Mouse (Mus musculus): Measurements from ENCODE around the gene Lifr. TPM values are rescaled to one million over a fixed set of nuclear protein-coding genes. Genes with fewer than 3 reads are reported as not detected.
A peak's percentile ranks its signal among the peaks of the same experiment; 100 is the strongest.

Gene Lifr
- polyA plus RNA-seq, 1 experiment: 18.9 TPM

- peaks cover 38% of the 10 kb centered on the region for H3K4me1 ChIP-seq
- TF ChIP-seq FLI1 (IDR thresholded peaks at IDR 0.05; ENCODE audit: low read length) (no peak), GATA1 (IDR thresholded peaks at IDR 0.05; ENCODE audit: borderline replicate concordance, low read length) (no peak)
Measured at GRCm38 (mm10) chr15:7123781-7124450, 33.5 kb downstream of the Lifr start.

DNA sequence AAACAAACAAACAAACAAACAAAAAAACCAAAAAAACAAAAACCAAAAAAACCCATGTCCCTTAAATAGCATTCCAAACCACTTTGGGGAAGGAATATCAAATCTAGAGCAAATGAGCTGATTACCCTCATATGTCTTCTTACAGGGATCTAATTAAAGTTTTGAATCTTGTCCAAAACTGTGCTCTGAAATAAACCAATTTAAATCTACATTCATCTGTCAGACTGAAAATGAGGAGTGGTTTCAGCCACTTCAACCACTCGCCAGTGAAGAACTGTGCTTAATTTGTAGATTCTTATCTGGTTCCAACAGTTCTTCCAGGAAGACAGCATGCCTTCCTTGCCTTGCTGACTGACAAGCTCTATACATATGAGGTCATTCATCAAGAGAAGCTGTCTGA, 35.8 kb downstream of the Lifr start:
- peaks cover 9% of the 10 kb centered on the region for H3K9me3 ChIP-seq
- H3K4me3 ChIP-seq (replicated peaks): no peak overlapping the region
- peaks cover 54% of the 10 kb centered on the region for H3K4me1 ChIP-seq
- H3K27me3 ChIP-seq (replicated peaks): peaks cover 45% of the 10 kb centered on the region
- TF ChIP-seq GATA1 (IDR thresholded peaks at IDR 0.05; ENCODE audit: borderline replicate concordance, low read length) (no peak), FLI1 (IDR thresholded peaks at IDR 0.05; ENCODE audit: low read length) (no peak)
- peaks cover 6% of the 10 kb centered on the region for H3K36me3 ChIP-seq (replicated peaks; ENCODE audit: low read length)

More at GRCm38 (mm10) chr15:7123781-7124450, 33.5 kb downstream of the Lifr start:
- peaks cover 36% of the 10 kb centered on the region for H3K27me3 ChIP-seq (replicated peaks)
- H3K4me3 ChIP-seq (replicated peaks): no peak overlapping the region
- H3K36me3 ChIP-seq (replicated peaks; ENCODE audit: low read length): peaks cover 6% of the 10 kb centered on the region
- H3K9me3 ChIP-seq: peaks cover 9% of the 10 kb centered on the region

DNA sequence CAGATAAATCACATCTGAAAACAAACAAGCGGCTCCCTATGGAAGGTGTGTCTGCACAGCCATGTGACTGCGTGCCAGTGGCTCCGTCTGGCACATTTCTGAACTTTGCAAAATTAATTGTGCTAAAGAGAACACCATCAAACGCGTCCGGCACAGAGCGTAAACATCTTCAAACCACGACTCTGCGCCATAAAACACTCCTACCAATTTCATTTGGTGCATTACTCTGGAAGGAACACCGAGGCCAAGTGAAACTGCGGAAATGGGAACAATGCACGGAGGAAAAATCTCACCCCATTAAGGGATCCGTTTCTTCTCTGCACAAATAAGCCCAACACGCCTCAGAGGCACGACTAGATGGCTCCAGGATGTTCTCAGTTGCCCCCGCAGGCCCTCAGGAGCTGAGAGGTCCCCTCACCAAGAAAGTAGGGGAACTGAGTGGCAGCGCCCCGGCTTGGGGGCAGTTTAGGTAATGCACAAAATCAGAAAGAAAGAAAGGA, 38.3 kb downstream of the Lifr start:
- peaks cover 6% of the 10 kb centered on the region for H3K36me3 ChIP-seq (replicated peaks; ENCODE audit: low read length)
- H3K9me3 ChIP-seq: no peaks in the 10 kb centered on the region
- peaks cover 49% of the 10 kb centered on the region for H3K27me3 ChIP-seq (replicated peaks)
- peak overlapping the region; percentile 94 for H3K4me3 ChIP-seq (replicated peaks)
- TF ChIP-seq FLI1 (IDR thresholded peaks at IDR 0.05; ENCODE audit: low read length): no peak
- TF ChIP-seq GATA1 (IDR thresholded peaks at IDR 0.05; ENCODE audit: borderline replicate concordance, low read length): no peak
- H3K4me1 ChIP-seq: peaks cover 59% of the 10 kb centered on the region

DNA sequence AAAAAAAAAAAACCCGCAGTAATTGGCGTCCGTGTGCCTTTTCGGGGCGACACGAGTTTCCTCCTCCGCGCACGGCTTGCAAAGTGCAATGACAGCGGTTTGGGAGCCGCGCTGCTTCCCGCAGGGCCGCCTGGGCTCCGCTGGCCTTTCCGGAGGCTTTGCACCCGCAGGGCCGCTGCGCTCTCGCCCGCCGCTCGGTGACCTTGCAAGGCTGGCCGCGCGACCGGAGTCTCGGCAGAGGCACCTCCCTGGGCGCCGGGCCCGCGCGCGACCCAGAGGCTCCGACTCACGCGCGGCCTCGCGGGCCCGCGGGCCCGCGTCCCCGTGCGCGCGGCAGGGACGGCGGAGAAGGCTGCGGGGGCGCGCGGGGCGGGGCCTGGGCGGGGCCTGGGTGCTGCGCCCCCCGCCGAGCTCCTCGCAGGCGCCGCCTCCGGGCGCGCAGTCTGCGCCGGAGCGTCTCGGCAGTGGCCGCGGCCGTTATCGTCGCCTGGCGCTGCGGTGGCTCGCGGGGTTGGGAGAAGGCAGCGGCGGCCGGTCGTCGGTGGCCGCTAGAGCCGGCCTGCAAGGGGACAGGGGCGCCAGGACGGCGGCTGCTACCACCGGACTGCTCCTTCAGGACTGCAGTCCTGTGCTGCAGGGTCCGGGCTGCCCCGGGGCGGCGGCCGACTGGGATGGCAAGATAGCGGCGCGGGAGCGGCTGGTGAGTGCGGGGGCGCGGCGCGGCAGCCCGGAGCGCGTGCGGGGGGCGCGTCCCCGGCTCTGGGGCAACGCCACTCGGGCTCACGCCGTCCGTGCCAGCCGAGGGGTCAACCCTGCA, 38.9 kb downstream of the Lifr start:
- Histone ChIP-seq H3K4me3 (replicated peaks) (peak overlapping the region; percentile 94), H3K4me1 (peaks cover 59% of the 10 kb centered on the region), H3K9me3 (no peaks in the 10 kb centered on the region), H3K36me3 (replicated peaks; ENCODE audit: low read length) (peaks cover 6% of the 10 kb centered on the region), H3K27me3 (replicated peaks) (peaks cover 52% of the 10 kb centered on the region)
- TF ChIP-seq FLI1 (IDR thresholded peaks at IDR 0.05; ENCODE audit: low read length) (no peak), GATA1 (IDR thresholded peaks at IDR 0.05; ENCODE audit: borderline replicate concordance, low read length) (no peak)

GRCm38 (mm10) chr15:7129944-7130287, 39.5 kb downstream of the Lifr start:
- no peaks in the 10 kb centered on the region for H3K9me3 ChIP-seq
- peaks cover 6% of the 10 kb centered on the region for H3K36me3 ChIP-seq (replicated peaks; ENCODE audit: low read length)
- H3K27me3 ChIP-seq (replicated peaks): peaks cover 53% of the 10 kb centered on the region
- TF ChIP-seq FLI1 (IDR thresholded peaks at IDR 0.05; ENCODE audit: low read length): no peak
- TF ChIP-seq GATA1 (IDR thresholded peaks at IDR 0.05; ENCODE audit: borderline replicate concordance, low read length): no peak
- peak overlapping the region; percentile 94 for H3K4me3 ChIP-seq (replicated peaks)
- H3K4me1 ChIP-seq: peaks cover 61% of the 10 kb centered on the region

- Histone ChIP-seq H3K36me3 (replicated peaks; ENCODE audit: low read length) (peaks cover 6% of the 10 kb centered on the region), H3K27me3 (replicated peaks) (peaks cover 52% of the 10 kb centered on the region), H3K4me1 (peaks cover 57% of the 10 kb centered on the region), H3K9me3 (no peaks in the 10 kb centered on the region), H3K4me3 (replicated peaks) (peak overlapping the region; percentile 94)
- TF ChIP-seq GATA1 (IDR thresholded peaks at IDR 0.05; ENCODE audit: borderline replicate concordance, low read length): no peak
- TF ChIP-seq FLI1 (IDR thresholded peaks at IDR 0.05; ENCODE audit: low read length): no peak
Measured at GRCm38 (mm10) chr15:7130691-7131225, 40.3 kb downstream of the Lifr start.

DNA sequence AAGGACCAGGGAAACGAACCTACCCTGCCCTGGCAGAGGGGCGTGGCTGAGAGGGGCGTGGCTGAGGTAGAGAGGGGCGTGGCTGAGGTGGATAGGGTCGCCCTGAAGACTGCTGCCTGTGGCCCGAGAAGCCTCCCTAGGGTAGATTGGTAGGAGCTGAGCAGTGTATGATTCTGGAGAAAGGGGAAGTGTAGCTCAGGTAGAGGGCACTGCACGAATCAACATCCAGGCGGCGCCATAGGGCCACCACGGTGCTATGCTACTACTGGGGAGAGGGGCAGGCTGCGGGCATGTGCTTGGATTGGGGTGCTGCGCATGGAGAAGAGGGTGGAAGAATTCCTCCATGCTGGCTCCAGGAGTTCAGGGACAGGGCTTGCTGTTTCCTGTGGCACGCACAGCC, 42.3 kb downstream of the Lifr start:
- H3K36me3 ChIP-seq (replicated peaks; ENCODE audit: low read length): peaks cover 9% of the 10 kb centered on the region
- peaks cover 74% of the 10 kb centered on the region for H3K4me1 ChIP-seq
- peaks cover 48% of the 10 kb centered on the region for H3K27me3 ChIP-seq (replicated peaks)
- no peak for TF ChIP-seq FLI1 (IDR thresholded peaks at IDR 0.05; ENCODE audit: low read length)
- no peak for TF ChIP-seq GATA1 (IDR thresholded peaks at IDR 0.05; ENCODE audit: borderline replicate concordance, low read length)
- H3K9me3 ChIP-seq: no peaks in the 10 kb centered on the region
- H3K4me3 ChIP-seq (replicated peaks): peak overlapping the region; percentile 62

DNA sequence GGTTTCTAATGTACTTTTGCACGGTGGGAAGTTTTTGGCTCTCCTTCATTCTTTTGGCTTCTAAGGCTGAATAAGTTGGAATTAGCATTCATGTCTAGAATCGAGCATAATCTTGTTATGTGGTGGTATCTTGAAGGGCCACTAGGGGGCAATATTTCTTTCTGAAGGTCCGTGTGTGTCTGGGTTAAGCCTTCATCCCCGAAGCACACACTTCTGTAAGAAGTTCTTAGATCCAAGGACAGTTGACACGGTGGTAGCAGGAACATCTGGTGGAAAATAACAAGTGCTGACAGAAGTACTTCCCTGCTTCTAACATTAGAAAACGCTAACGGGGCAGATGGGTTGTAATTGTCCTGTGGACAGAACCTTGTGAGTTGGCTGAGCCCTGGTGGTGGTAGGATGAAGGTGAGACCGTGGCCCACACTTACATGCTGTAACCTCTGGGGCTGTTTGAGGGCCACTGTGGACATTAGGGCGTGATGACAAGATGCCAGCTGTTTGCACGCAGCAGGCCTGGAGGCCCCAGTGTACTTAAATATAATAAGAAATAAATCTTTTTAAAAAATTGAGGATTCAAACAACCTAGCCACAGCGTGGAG, 44.1 kb downstream of the Lifr start:
- peaks cover 55% of the 10 kb centered on the region for H3K27me3 ChIP-seq (replicated peaks)
- H3K4me3 ChIP-seq (replicated peaks): peak overlapping the region; percentile 23
- peaks cover 19% of the 10 kb centered on the region for H3K36me3 ChIP-seq (replicated peaks; ENCODE audit: low read length)
- H3K4me1 ChIP-seq: peaks cover 75% of the 10 kb centered on the region
- TF ChIP-seq GATA1 (IDR thresholded peaks at IDR 0.05; ENCODE audit: borderline replicate concordance, low read length) (no peak), FLI1 (IDR thresholded peaks at IDR 0.05; ENCODE audit: low read length) (no peak)
- H3K9me3 ChIP-seq: no peaks in the 10 kb centered on the region

GRCm38 (mm10) chr15:7135982-7136562, 45.7 kb downstream of the Lifr start:
- peaks cover 69% of the 10 kb centered on the region for H3K4me1 ChIP-seq
- TF ChIP-seq GATA1 (IDR thresholded peaks at IDR 0.05; ENCODE audit: borderline replicate concordance, low read length): no peak
- no peak for TF ChIP-seq FLI1 (IDR thresholded peaks at IDR 0.05; ENCODE audit: low read length)

More at GRCm38 (mm10) chr15:7135982-7136562, 45.7 kb downstream of the Lifr start:
- Histone ChIP-seq H3K9me3 (no peaks in the 10 kb centered on the region), H3K27me3 (replicated peaks) (peaks cover 50% of the 10 kb centered on the region), H3K4me3 (replicated peaks) (no peak overlapping the region), H3K36me3 (replicated peaks; ENCODE audit: low read length) (peaks cover 19% of the 10 kb centered on the region)

All from megakaryocyte, embryonic 14.5 days (primary cell).